Mouse (Mus musculus): ENCODE results near the gene Cipc. TPM values are rescaled to one million over a fixed set of nuclear protein-coding genes. Genes with fewer than 3 reads are reported as not detected.

Cipc gene
- total and polyA plus RNA-seq, 3 experiments = 42.7 to 89.5 (median 70.0) TPM

DNA sequence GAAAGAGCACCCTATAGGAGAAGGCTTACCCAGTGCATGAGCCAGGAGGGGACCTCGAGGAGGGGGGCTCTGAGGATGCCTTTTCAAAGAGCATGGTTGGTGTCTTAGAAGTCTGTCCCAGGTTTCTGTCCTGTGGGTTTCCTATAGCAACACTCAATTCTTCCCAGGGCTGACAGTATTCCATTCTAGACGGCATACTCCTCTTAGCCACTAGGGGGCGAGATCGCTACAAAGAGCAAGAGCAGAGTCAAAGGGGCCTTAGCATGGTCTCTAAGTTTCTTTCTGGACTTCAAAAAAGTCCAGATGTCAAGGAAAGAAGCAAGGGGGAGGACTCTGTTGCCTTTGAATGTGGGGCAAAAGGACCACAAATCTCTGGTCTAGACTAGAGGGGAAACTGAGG lies 41.6 kb upstream of the Cipc start:
- DNase-seq (ENCODE audit: low spot score) = no peak
- no peaks in the 10 kb centered on the region for H3K36me3 ChIP-seq (replicated peaks)
- no peak overlapping the region for H3K4me3 ChIP-seq (ENCODE audit: low read depth, low read length)
- 0 out of 2 replicates have a peak, but pooled peaks have one; percentile 17 for ATAC-seq (ENCODE audit: extremely low read depth, insufficient number of reproducible peaks, low FRiP score, poor library complexity, severe bottlenecking)
- peaks cover 63% of the 10 kb centered on the region for H3K4me1 ChIP-seq (ENCODE audit: insufficient read depth, low read depth, low read length)
- H3K27me3 ChIP-seq (ENCODE audit: insufficient read depth, low read length) = no peaks in the 10 kb centered on the region
- H3K9me3 ChIP-seq (replicated peaks) = no peaks in the 10 kb centered on the region
- TF ChIP-seq CTCF (IDR thresholded peaks at IDR 0.05; ENCODE audit: low read depth, low read length) (peak; percentile 93), POLR2AphosphoS5 (IDR thresholded peaks at IDR 0.05; ENCODE audit: insufficient replicate concordance, low read depth, low read length) (no peak)

DNA sequence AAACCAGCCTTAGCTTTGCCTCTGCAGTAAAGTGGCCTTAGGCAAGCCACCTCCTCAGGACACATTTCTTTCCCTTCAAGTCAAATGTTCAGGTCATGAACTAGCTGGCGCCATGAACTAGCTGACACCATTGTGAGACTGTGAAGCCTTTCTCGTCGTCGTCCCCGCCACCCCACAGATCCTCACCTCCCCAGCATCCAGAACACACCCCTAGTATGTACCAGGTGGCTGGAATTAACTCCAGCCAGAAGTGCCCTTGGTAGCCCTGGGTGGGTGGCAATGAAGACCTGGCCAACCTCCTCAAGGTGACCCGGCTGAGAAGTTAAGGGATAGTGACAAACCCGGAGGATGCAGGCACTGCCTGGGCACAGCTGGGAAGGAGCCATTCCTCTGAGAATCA lies 41.0 kb upstream of the Cipc start:
- ATAC-seq (ENCODE audit: extremely low read depth, insufficient number of reproducible peaks, low FRiP score, poor library complexity, severe bottlenecking) (no peak), DNase-seq (ENCODE audit: low spot score) (no peak)
- Histone ChIP-seq H3K4me3 (ENCODE audit: low read depth, low read length) (peak overlapping the region; percentile 8; the same call in 1 of the 2 replicates), H3K9me3 (replicated peaks) (no peaks in the 10 kb centered on the region), H3K36me3 (replicated peaks) (no peaks in the 10 kb centered on the region), H3K4me1 (ENCODE audit: insufficient read depth, low read depth, low read length) (peaks cover 62% of the 10 kb centered on the region), H3K27me3 (ENCODE audit: insufficient read depth, low read length) (no peaks in the 10 kb centered on the region)
- TF ChIP-seq GATA2 (IDR thresholded peaks at IDR 0.05; ENCODE audit: borderline replicate concordance, low read depth, low read length) = no peak
- TF ChIP-seq GATA1 (IDR thresholded peaks at IDR 0.05; ENCODE audit: borderline replicate concordance, low read length) = no peak
- TF ChIP-seq POLR2AphosphoS5 (IDR thresholded peaks at IDR 0.05; ENCODE audit: insufficient replicate concordance, low read depth, low read length) = no peak
- TF ChIP-seq CTCF (IDR thresholded peaks at IDR 0.05; ENCODE audit: low read depth, low read length) = no peak
- no peak for TF ChIP-seq TAL1 (conservative IDR thresholded peaks at IDR 0.05; ENCODE audit: low read depth, low read length)

DNA sequence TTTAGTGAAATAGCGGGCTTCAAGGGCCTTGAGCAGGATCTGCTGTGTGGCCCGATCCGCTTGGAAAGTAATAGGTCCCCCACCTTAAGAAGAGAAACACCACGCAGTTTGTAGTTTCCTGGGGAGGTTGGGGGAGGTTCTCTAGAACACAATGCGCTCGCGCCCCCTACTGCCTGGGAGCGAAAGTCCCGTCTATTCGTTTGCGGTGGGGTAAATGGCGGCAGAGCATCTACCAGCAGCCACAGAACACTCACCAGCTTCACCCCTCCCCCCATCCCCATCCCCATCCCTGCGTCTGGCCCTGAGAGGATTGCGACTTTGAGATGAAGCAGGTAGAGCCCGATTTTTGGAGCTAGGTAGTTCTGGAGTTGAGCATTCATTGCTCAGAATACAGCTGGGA lies 40.4 kb upstream of the Cipc start:
- DNase-seq (ENCODE audit: low spot score) (peak; percentile 76), ATAC-seq (ENCODE audit: extremely low read depth, insufficient number of reproducible peaks, low FRiP score, poor library complexity, severe bottlenecking) (peak; percentile 77)
- TF ChIP-seq CTCF (IDR thresholded peaks at IDR 0.05; ENCODE audit: low read depth, low read length) = peak; percentile 83
- TF ChIP-seq POLR2AphosphoS5 (IDR thresholded peaks at IDR 0.05; ENCODE audit: insufficient replicate concordance, low read depth, low read length) = no peak
- Histone ChIP-seq H3K27me3 (ENCODE audit: insufficient read depth, low read length) (no peaks in the 10 kb centered on the region), H3K4me1 (ENCODE audit: insufficient read depth, low read depth, low read length) (peaks cover 62% of the 10 kb centered on the region), H3K36me3 (replicated peaks) (no peaks in the 10 kb centered on the region), H3K9me3 (replicated peaks) (no peaks in the 10 kb centered on the region), H3K4me3 (ENCODE audit: low read depth, low read length) (no peak overlapping the region)

GRCm38 (mm10) chr12:86911482-86911931 lies 35.3 kb upstream of the Cipc start:
- ATAC-seq (ENCODE audit: extremely low read depth, insufficient number of reproducible peaks, low FRiP score, poor library complexity, severe bottlenecking) (no peak), DNase-seq (ENCODE audit: low spot score) (no peak)
- Histone ChIP-seq H3K4me1 (ENCODE audit: insufficient read depth, low read depth, low read length) (peaks cover 81% of the 10 kb centered on the region), H3K36me3 (replicated peaks) (no peaks in the 10 kb centered on the region), H3K9me3 (replicated peaks) (no peaks in the 10 kb centered on the region), H3K27me3 (ENCODE audit: insufficient read depth, low read length) (no peaks in the 10 kb centered on the region), H3K4me3 (ENCODE audit: low read depth, low read length) (no peak overlapping the region)
- TF ChIP-seq CTCF (IDR thresholded peaks at IDR 0.05; ENCODE audit: low read depth, low read length) = no peak
- no peak for TF ChIP-seq POLR2AphosphoS5 (IDR thresholded peaks at IDR 0.05; ENCODE audit: insufficient replicate concordance, low read depth, low read length)

- Histone ChIP-seq H3K4me3 (ENCODE audit: low read depth, low read length) (0 out of 2 replicates have a peak overlapping the region, but pooled peaks have one; percentile 7), H3K36me3 (replicated peaks) (no peaks in the 10 kb centered on the region), H3K9me3 (replicated peaks) (no peaks in the 10 kb centered on the region), H3K27me3 (ENCODE audit: insufficient read depth, low read length) (no peaks in the 10 kb centered on the region), H3K4me1 (ENCODE audit: insufficient read depth, low read depth, low read length) (peaks cover 83% of the 10 kb centered on the region)
- no peak for ATAC-seq (ENCODE audit: extremely low read depth, insufficient number of reproducible peaks, low FRiP score, poor library complexity, severe bottlenecking)
- no peak for TF ChIP-seq TAL1 (conservative IDR thresholded peaks at IDR 0.05; ENCODE audit: low read depth, low read length)
- TF ChIP-seq CTCF (IDR thresholded peaks at IDR 0.05; ENCODE audit: low read depth, low read length) = no peak
- TF ChIP-seq POLR2AphosphoS5 (IDR thresholded peaks at IDR 0.05; ENCODE audit: insufficient replicate concordance, low read depth, low read length) = no peak
- no peak for TF ChIP-seq GATA1 (IDR thresholded peaks at IDR 0.05; ENCODE audit: borderline replicate concordance, low read length)
- no peak for TF ChIP-seq GATA2 (IDR thresholded peaks at IDR 0.05; ENCODE audit: borderline replicate concordance, low read depth, low read length)
- DNase-seq (ENCODE audit: low spot score) = no peak
These were observed 34.3 kb upstream of the Cipc start for GRCm38 (mm10) chr12:86912335-86913093.

DNA sequence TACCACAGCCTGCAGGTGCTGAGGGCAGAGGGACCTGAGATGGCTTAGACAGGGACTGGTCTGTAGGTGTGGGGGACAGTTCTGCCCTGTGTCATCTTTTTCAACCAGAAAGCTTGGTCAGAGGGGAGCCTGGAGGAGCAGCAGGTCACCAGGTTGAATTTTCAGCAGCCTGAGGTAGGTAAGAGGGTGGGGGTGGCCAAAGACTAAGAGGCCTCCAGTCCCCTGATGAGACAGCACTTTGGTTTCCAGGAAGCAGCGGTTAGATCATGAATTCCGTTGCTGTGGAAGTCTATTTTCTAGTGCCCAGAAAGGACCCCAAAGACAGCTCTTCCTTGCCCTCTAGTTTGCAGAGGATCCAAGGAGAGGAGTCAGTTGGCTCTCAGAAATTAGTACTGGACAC lies 32.5 kb upstream of the Cipc start:
- Histone ChIP-seq H3K27me3 (ENCODE audit: insufficient read depth, low read length) (no peaks in the 10 kb centered on the region), H3K4me1 (ENCODE audit: insufficient read depth, low read depth, low read length) (peaks cover 92% of the 10 kb centered on the region), H3K9me3 (replicated peaks) (no peaks in the 10 kb centered on the region), H3K36me3 (replicated peaks) (no peaks in the 10 kb centered on the region), H3K4me3 (ENCODE audit: low read depth, low read length) (peak overlapping the region; percentile 60; the same call in 1 of the 2 replicates)
- peak; percentile 74 for DNase-seq (ENCODE audit: low spot score)
- no peak for TF ChIP-seq CTCF (IDR thresholded peaks at IDR 0.05; ENCODE audit: low read depth, low read length)
- TF ChIP-seq GATA2 (IDR thresholded peaks at IDR 0.05; ENCODE audit: borderline replicate concordance, low read depth, low read length) = no peak
- TF ChIP-seq POLR2AphosphoS5 (IDR thresholded peaks at IDR 0.05; ENCODE audit: insufficient replicate concordance, low read depth, low read length) = no peak
- no peak for TF ChIP-seq GATA1 (IDR thresholded peaks at IDR 0.05; ENCODE audit: borderline replicate concordance, low read length)
- no peak for TF ChIP-seq TAL1 (conservative IDR thresholded peaks at IDR 0.05; ENCODE audit: low read depth, low read length)
- peak; percentile 48 for ATAC-seq (ENCODE audit: extremely low read depth, insufficient number of reproducible peaks, low FRiP score, poor library complexity, severe bottlenecking)
